In genomic region chr13:38451446-38451845, GRCm38 (mm10) we compare ENCODE assay signal across 11 mouse cellular contexts.
"Had no signal": no experiment of that assay in that cellular context is flagged by ENCODE, and none has a peak within 500 bp of the region (broad histone marks: within the 10 kb centered on the region; RNA-seq: fewer than 3 reads in every experiment).

No protein-coding gene starts in this region.

- H3K27ac ChIP-seq: limb, embryonic 13.5 days; liver, embryonic 14.5 days; midbrain, embryonic 13.5 days; neural tube, embryonic 15.5 days had no signal

- H3K4me3 ChIP-seq: limb, embryonic 13.5 days; midbrain, embryonic 13.5 days; myocyte; neural tube, embryonic 15.5 days had no signal

- H3K4me1 ChIP-seq: limb, embryonic 13.5 days; midbrain, embryonic 13.5 days; neural tube, embryonic 15.5 days had no signal

- H3K9me3 ChIP-seq: limb, embryonic 13.5 days; midbrain, embryonic 13.5 days; neural tube, embryonic 15.5 days had no signal

- H3K9ac ChIP-seq: limb, embryonic 13.5 days; liver, embryonic 14.5 days; midbrain, embryonic 13.5 days; neural tube, embryonic 15.5 days had no signal

- DNase-seq: left cerebral cortex, postnatal 4 days; lung, adult 18-20 months; right cerebral cortex, adult 18-20 months; right cerebral cortex, postnatal 25 days; thymus, adult 18-20 months; thymus, postnatal 14 days had no signal

- H3K4me2 ChIP-seq: limb, embryonic 13.5 days; midbrain, embryonic 13.5 days; neural tube, embryonic 15.5 days had no signal

- ATAC-seq: midbrain, embryonic 13.5 days had no signal

- H3K27me3 ChIP-seq: limb, embryonic 13.5 days; midbrain, embryonic 13.5 days; neural tube, embryonic 15.5 days had no signal

- H3K36me3 ChIP-seq: limb, embryonic 13.5 days; midbrain, embryonic 13.5 days; neural tube, embryonic 15.5 days had no signal
